Mouse (Mus musculus): ENCODE results near the gene Tex26. TPM values are rescaled to one million over a fixed set of nuclear protein-coding genes. Genes with fewer than 3 reads are reported as not detected.

The Tex26 gene
- polyA plus RNA-seq, 1 experiment from 2014 or later: 1.2 TPM

DNA sequence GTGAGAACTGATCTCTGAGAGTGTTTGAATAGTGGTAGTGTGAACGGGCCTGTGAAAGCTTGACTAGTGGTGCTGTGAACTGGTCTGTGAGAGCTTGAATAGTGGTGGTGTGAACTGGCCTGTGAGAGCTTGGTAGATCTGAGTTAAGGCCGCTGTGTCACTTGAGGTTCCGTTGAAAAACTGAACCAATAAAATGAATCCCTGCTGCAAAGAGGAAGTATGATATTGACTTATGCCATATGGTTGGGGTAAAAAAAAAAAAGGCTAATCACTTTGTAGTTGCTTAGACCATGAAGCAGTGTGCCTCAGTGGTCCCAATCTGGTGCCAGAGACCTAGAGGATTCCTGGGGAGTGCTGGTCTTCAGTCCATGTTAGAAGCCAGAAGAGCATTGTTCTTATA, 30.0 kb upstream of the Tex26 start:
- 0 out of 2 replicates have a peak, but pooled peaks cover 2% of the 10 kb centered on the region for H3K9me3 ChIP-seq (ENCODE audit: control insufficient read depth, low read length)
- 93% methylated on average over 3 of the region's 3 CpGs for WGBS
- no peaks in the 10 kb centered on the region for H3K36me3 ChIP-seq (replicated peaks; ENCODE audit: control insufficient read depth, insufficient read depth)
- no peak for ATAC-seq (ENCODE audit: low FRiP score)
- H3K4me3 ChIP-seq (replicated peaks; ENCODE audit: low read length): no peak overlapping the region
- H3K4me2 ChIP-seq (replicated peaks): no peak overlapping the region
- no peak overlapping the region for H3K9ac ChIP-seq
- no peak for DNase-seq (ENCODE audit: low spot score)
- peaks cover 17% of the 10 kb centered on the region for H3K4me1 ChIP-seq (replicated peaks; ENCODE audit: control insufficient read depth, insufficient read depth, low read length)
- no peak overlapping the region for H3K27ac ChIP-seq
- 0 out of 2 replicates have a peak, but pooled peaks cover 5% of the 10 kb centered on the region for H3K27me3 ChIP-seq (ENCODE audit: control insufficient read depth, insufficient read depth, low read length)

DNA sequence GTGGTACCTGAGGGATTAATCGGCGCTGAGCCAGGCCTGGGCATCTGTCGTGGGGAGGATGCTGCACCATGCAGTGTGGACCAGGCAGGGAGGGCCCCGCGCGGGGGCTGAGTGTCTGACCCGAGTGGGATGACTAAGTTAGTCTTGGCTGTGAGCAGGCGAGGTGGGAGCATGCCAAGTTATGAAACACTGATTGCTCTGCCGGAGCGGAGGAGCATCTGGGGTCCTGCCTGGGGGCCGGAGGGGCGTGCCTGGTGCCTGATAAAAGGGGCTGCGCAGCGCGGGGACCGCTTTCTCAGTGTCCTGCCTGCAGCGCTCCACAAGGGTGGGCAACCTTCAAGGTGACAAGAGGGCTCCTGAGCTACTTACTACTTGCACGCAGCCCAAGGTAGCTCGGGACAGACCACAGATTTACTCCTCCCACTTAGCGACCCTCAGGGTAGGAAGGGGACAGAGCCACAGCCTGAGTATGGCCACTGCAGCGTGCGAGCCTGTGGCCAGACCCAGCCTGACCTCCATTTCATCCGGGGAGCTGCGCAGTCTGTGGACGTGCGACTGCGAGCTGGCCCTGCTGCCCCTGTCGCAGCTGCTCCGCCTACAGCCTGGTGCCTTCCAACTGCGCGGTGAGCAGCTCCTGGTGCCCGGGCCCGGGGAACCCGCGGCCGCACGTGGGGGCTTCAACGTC, 27.8 kb upstream of the Tex26 start, which contains the start of gene Medag:
Gene Medag (plus strand): TSS at position 241 of the 685 bp plus-strand sequence.
- 3% methylated on average over 38 of the region's 38 CpGs for WGBS
- H3K9ac ChIP-seq: peak within 1 kb of the TSS; percentile 52
- H3K9me3 ChIP-seq (ENCODE audit: control insufficient read depth, low read length): no peaks in the 10 kb centered on the region
- H3K4me2 ChIP-seq (replicated peaks): peak within 1 kb of the TSS; percentile 53
- peaks cover 17% of the 10 kb centered on the region for H3K4me1 ChIP-seq (replicated peaks; ENCODE audit: control insufficient read depth, insufficient read depth, low read length)
- peak within 1 kb of the TSS; percentile 55 for H3K27ac ChIP-seq
- peak; percentile 49 for DNase-seq (ENCODE audit: low spot score)
- H3K4me3 ChIP-seq (replicated peaks; ENCODE audit: low read length): peak within 1 kb of the TSS; percentile 24
- peak; percentile 51 for ATAC-seq (ENCODE audit: low FRiP score)
- no peaks in the 10 kb centered on the region for H3K36me3 ChIP-seq (replicated peaks; ENCODE audit: control insufficient read depth, insufficient read depth)
- H3K27me3 ChIP-seq (ENCODE audit: control insufficient read depth, insufficient read depth, low read length): 0 out of 2 replicates have a peak, but pooled peaks cover 5% of the 10 kb centered on the region

DNA sequence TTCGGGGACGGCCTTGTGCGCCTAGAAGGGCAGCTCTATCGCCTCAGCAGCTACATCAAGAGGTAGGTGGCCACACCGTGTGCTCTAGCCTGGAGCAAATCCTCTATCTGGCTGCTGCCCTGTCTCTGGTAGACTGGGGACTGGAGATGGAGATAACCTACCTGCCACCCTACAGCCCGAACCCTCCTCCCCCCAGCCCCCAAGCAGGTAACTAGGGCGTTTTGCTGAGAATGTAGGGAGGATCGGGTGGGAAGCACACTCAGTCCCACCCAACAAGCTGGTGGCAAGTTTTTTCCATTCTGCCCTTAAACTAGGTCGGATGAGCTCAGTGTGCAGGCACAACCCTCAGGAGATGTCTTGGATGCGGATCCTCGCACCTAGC, 27.3 kb upstream of the Tex26 start:
- Histone ChIP-seq H3K9me3 (ENCODE audit: control insufficient read depth, low read length) (no peaks in the 10 kb centered on the region), H3K27ac (peak overlapping the region; percentile 55; the same call in 1 of the 2 replicates), H3K4me1 (replicated peaks; ENCODE audit: control insufficient read depth, insufficient read depth, low read length) (peaks cover 17% of the 10 kb centered on the region), H3K27me3 (ENCODE audit: control insufficient read depth, insufficient read depth, low read length) (0 out of 2 replicates have a peak, but pooled peaks cover 5% of the 10 kb centered on the region), H3K4me3 (replicated peaks; ENCODE audit: low read length) (peak overlapping the region; percentile 24), H3K36me3 (replicated peaks; ENCODE audit: control insufficient read depth, insufficient read depth) (no peaks in the 10 kb centered on the region), H3K4me2 (replicated peaks) (peak overlapping the region; percentile 53), H3K9ac (peak overlapping the region; percentile 52)
- 0 out of 2 replicates have a peak, but pooled peaks have one; percentile 21 for ATAC-seq (ENCODE audit: low FRiP score)
- no peak for DNase-seq (ENCODE audit: low spot score)
- 30% methylated on average over 11 of the region's 11 CpGs for WGBS

DNA sequence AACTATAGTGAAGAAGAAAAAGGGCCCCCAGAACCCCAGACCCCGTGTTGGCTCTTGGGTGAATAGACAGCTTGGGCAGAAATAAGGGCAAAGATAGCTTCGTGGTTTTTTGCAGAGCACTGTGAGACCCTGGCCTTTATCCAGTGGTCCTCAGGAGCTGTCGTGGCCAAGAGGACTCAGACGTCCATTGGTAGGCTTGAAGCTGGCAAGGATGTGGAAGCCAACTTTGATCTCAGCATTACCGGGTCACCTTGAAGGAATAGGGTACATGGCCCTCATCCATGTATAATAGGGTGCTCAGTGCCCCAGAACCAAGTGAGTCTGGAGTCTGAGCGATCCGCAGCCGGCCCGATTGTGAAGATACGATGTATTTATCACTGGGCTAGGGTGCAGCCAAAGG, 26.8 kb upstream of the Tex26 start:
- DNase-seq (ENCODE audit: low spot score): no peak
- H3K9ac ChIP-seq: no peak overlapping the region

DNA sequence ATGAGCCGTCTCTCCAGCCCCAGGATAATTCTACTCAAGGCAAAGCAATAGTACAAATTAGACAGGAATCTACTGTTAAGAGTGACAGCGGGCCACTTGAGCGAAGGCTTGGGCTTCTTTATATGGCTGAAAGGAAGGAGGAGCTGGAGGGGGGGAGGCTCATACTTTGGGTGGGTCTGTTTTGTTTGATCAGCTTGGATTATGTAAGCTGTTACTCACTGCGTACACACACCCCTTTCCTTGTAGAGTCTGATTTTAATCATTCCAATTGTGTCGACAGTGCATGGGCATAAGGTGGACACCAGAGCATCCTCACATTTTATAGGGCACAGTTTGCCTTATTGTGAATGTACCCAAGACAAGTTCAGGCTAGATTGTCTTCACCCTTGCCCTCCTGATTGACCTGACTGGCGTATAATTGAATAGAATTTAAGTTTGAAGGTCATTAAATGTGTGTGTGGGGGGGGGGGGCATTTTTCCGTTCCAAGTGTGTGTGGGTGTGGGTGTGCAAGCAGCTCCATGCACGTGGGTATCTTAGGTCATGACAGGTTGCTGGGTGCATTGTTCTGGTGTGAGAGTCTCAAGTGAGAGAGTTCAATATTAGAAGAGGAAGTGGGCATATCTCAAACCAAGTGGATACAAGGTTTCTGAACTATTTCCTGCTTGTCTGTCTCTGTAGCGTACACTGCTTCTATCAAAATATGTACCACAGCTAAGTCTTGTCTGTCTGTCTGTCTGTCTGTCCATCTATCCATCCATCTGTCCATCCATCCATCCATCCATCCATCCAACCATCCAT, 24.9 kb upstream of the Tex26 start:
- peaks cover 17% of the 10 kb centered on the region for H3K4me1 ChIP-seq (replicated peaks; ENCODE audit: control insufficient read depth, insufficient read depth, low read length)
- WGBS: 82% methylated on average over 9 of the region's 9 CpGs
- ATAC-seq (ENCODE audit: low FRiP score) (no peak), DNase-seq (ENCODE audit: low spot score) (no peak)
- H3K27ac ChIP-seq: no peak overlapping the region
- no peaks in the 10 kb centered on the region for H3K9me3 ChIP-seq (ENCODE audit: control insufficient read depth, low read length)
- no peaks in the 10 kb centered on the region for H3K36me3 ChIP-seq (replicated peaks; ENCODE audit: control insufficient read depth, insufficient read depth)
- H3K27me3 ChIP-seq (ENCODE audit: control insufficient read depth, insufficient read depth, low read length): 0 out of 2 replicates have a peak, but pooled peaks cover 5% of the 10 kb centered on the region
- H3K9ac ChIP-seq: no peak overlapping the region
- no peak overlapping the region for H3K4me3 ChIP-seq (replicated peaks; ENCODE audit: low read length)
- H3K4me2 ChIP-seq (replicated peaks): no peak overlapping the region

More for the DNA sequence above, 26.8 kb upstream of the Tex26 start:
- Histone ChIP-seq H3K36me3 (replicated peaks; ENCODE audit: control insufficient read depth, insufficient read depth) (no peaks in the 10 kb centered on the region), H3K4me1 (replicated peaks; ENCODE audit: control insufficient read depth, insufficient read depth, low read length) (peaks cover 17% of the 10 kb centered on the region), H3K27ac (no peak overlapping the region), H3K4me3 (replicated peaks; ENCODE audit: low read length) (no peak overlapping the region), H3K4me2 (replicated peaks) (peak overlapping the region; percentile 53; the same call in 1 of the 2 replicates), H3K27me3 (ENCODE audit: control insufficient read depth, insufficient read depth, low read length) (0 out of 2 replicates have a peak, but pooled peaks cover 5% of the 10 kb centered on the region), H3K9me3 (ENCODE audit: control insufficient read depth, low read length) (no peaks in the 10 kb centered on the region)
- no peak for ATAC-seq (ENCODE audit: low FRiP score)
- WGBS: 86% methylated on average over 10 of the region's 10 CpGs

DNA sequence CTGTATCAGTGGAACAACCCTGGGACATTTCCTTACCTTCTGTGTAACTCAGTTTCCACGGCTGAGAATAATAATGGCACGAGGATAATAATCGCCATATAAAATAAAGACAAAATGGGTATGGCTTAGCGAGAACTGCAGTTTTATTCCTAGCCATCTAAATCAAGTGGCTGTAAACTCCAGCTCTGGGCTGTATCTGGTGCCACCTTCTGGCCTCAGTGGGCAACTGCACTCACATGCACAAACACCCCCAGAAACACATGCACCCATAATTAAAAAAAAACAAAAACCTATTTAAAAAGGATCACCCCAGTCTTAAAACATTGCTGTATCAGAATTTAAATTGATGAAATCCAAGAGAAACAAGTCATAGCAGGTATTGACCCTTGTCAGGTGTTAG, 22.1 kb upstream of the Tex26 start:
- Histone ChIP-seq H3K27me3 (ENCODE audit: control insufficient read depth, insufficient read depth, low read length) (no peaks in the 10 kb centered on the region), H3K4me2 (replicated peaks) (no peak overlapping the region), H3K4me3 (replicated peaks; ENCODE audit: low read length) (no peak overlapping the region), H3K27ac (no peak overlapping the region), H3K36me3 (replicated peaks; ENCODE audit: control insufficient read depth, insufficient read depth) (no peaks in the 10 kb centered on the region), H3K4me1 (replicated peaks; ENCODE audit: control insufficient read depth, insufficient read depth, low read length) (peaks cover under 1% of the 10 kb centered on the region; the same call in 1 of the 2 replicates), H3K9me3 (ENCODE audit: control insufficient read depth, low read length) (no peaks in the 10 kb centered on the region), H3K9ac (no peak overlapping the region)
- ATAC-seq (ENCODE audit: low FRiP score) (no peak), DNase-seq (ENCODE audit: low spot score) (no peak)
- 93% methylated on average over 4 of the region's 4 CpGs for WGBS

DNA sequence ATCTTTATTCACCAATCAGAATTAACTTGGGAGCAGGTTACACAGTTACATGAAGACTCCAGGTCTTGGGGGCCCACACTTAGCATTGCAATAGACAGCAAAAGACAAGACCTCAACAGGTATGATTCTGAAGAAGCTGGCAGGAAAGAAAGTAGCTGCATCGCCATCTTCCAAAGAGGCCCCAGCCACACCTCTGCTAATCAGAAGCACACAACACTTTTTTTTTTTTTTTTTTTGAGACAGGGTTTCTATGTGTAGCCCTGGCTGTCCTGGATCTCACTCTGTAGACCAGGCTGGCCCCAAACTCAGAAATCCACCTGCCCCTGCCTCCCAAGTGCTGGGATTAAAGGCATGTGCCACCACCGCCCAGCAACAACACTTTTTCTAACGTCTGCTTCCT, 12.9 kb upstream of the Tex26 start:
- Histone ChIP-seq H3K27ac (no peak overlapping the region), H3K4me2 (replicated peaks) (no peak overlapping the region), H3K4me3 (replicated peaks; ENCODE audit: low read length) (no peak overlapping the region), H3K9ac (no peak overlapping the region), H3K4me1 (replicated peaks; ENCODE audit: control insufficient read depth, insufficient read depth, low read length) (peaks cover 16% of the 10 kb centered on the region), H3K36me3 (replicated peaks; ENCODE audit: control insufficient read depth, insufficient read depth) (no peaks in the 10 kb centered on the region), H3K9me3 (ENCODE audit: control insufficient read depth, low read length) (no peaks in the 10 kb centered on the region), H3K27me3 (ENCODE audit: control insufficient read depth, insufficient read depth, low read length) (no peaks in the 10 kb centered on the region)
- DNase-seq (ENCODE audit: low spot score) (no peak), ATAC-seq (ENCODE audit: low FRiP score) (no peak)
- 100% methylated on average over 3 of the region's 3 CpGs for WGBS

DNA sequence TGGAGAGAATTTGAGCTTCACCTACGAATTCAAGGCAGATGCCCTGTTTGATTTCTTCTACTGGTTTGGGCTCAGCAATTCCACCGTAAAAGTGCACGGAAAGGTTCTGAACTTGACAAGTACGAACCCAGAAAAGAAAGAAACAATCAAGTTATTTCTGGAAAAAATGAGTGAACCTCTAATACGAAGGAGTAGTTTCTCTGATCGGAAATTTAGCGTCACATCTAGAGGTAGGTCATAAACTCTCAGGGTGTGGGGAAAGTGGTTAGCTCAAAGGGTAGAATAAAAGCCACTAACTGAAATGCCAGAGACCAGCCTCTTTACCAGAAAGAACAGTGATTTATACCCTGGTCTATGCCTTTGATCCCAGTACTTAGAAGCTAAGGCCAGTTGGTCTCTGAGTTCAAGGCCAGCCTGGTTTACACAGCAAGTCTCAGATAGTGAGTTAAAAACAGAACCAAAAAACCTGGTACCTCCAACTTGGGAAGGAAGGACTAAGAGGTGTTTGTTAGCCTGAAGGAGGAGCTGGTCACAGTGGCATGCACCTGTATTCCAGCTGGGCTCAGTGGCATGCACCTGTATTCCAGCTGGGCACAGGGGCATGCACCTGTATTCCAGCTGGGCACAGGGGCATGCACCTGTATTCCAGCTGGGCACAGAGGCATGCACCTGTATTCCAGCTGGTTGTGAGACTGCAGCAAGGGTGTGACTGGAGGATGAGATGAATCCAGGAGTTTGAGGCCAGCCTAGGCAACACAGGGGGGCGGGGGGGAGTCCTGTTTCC, 12.0 kb upstream of the Tex26 start:
- no peak overlapping the region for H3K4me2 ChIP-seq (replicated peaks)
- no peak overlapping the region for H3K27ac ChIP-seq
- ATAC-seq (ENCODE audit: low FRiP score) (no peak), DNase-seq (ENCODE audit: low spot score) (no peak)
- H3K27me3 ChIP-seq (ENCODE audit: control insufficient read depth, insufficient read depth, low read length): no peaks in the 10 kb centered on the region
- WGBS: 93% methylated on average over 8 of the region's 8 CpGs
- no peaks in the 10 kb centered on the region for H3K36me3 ChIP-seq (replicated peaks; ENCODE audit: control insufficient read depth, insufficient read depth)
- H3K4me1 ChIP-seq (replicated peaks; ENCODE audit: control insufficient read depth, insufficient read depth, low read length): peaks cover 16% of the 10 kb centered on the region
- no peak overlapping the region for H3K4me3 ChIP-seq (replicated peaks; ENCODE audit: low read length)
- H3K9me3 ChIP-seq (ENCODE audit: control insufficient read depth, low read length): no peaks in the 10 kb centered on the region
- H3K9ac ChIP-seq: no peak overlapping the region

Data from hindbrain, embryonic 14.5 days (tissue).